ENCODE assay signal across 17 mouse cellular contexts in the genomic region with DNA sequence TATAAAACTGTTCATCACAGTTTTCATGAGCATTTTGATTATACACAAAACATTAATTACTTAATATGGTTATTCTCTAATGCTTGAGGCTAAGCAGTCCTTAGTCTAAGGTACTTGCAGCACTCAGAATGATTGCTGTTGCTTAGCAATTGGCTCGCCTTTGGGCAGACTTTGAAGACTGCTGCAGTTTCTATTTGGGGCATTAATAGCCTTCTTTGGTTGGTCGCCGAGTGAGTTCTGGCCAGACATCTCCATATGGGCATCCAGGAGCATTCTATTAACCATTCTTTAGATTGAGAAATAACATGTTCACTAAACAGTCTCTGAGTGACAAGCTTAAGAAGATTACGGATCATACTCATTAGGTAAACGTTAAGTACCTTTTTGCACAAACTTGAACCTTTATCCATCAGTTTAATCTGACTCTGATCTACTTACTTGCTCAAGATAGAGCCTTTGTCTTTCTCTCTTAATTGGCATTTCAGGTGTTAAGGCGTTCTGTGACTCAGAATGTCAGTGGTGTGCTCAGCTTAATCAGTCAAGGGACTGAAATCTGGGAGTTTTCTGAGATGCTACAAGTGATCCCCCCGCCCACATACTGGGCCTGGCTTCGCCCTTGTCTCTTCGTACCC.
"Had no signal": no experiment of that assay in that cellular context is flagged by ENCODE, and none has a peak within 500 bp of the region (broad histone marks: within the 10 kb centered on the region; RNA-seq: fewer than 3 reads in every experiment).

No protein-coding gene starts in this region.

- H3K4me2 ChIP-seq: kidney, embryonic 15.5 days; liver, embryonic 13.5 days; midbrain, embryonic 12.5 days; neural tube, embryonic 13.5 days; stomach, embryonic 15.5 days had no signal

- H3K4me1 ChIP-seq: kidney, embryonic 15.5 days; liver, embryonic 13.5 days; midbrain, embryonic 12.5 days; neural tube, embryonic 13.5 days; stomach, embryonic 15.5 days had no signal

- H3K4me3 ChIP-seq: kidney, embryonic 15.5 days; left cerebral cortex, adult 2 months; liver, embryonic 13.5 days; midbrain, embryonic 12.5 days; myocyte; neural tube, embryonic 13.5 days; stomach, embryonic 15.5 days had no signal

- H3K9ac ChIP-seq: kidney, embryonic 15.5 days; liver, embryonic 13.5 days; midbrain, embryonic 12.5 days; neural tube, embryonic 13.5 days; stomach, embryonic 15.5 days had no signal

- H3K27me3 ChIP-seq: kidney, embryonic 15.5 days; liver, embryonic 13.5 days; midbrain, embryonic 12.5 days; neural tube, embryonic 13.5 days; stomach, embryonic 15.5 days had no signal

- H3K9me3 ChIP-seq: kidney, embryonic 15.5 days; liver, embryonic 13.5 days; midbrain, embryonic 12.5 days; neural tube, embryonic 13.5 days; stomach, embryonic 15.5 days had no signal

- H3K36me3 ChIP-seq: kidney, embryonic 15.5 days; liver, embryonic 13.5 days; midbrain, embryonic 12.5 days; neural tube, embryonic 13.5 days; stomach, embryonic 15.5 days had no signal

- ATAC-seq: midbrain, embryonic 16.5 days had no signal

- DNase-seq: kidney, adult 8-10 months; kidney, postnatal 10 days; kidney, postnatal 36 days; liver, embryonic 13.5 days; lung, adult 2 months; lung, postnatal 14 days; lung, postnatal 4 days; right cerebral cortex, postnatal 25 days; spleen, adult 18-20 months; thymus, postnatal 25 days had no signal

- H3K27ac ChIP-seq: kidney, embryonic 15.5 days; left cerebral cortex, adult 2 months; liver, embryonic 13.5 days; midbrain, embryonic 12.5 days; neural tube, embryonic 13.5 days; stomach, embryonic 15.5 days had no signal
